Mouse (Mus musculus): ENCODE measurements around the gene Unk.
A peak's percentile ranks its signal among the peaks of the same experiment; 100 is the strongest.

GRCm38 (mm10) chr11:116096213-116097108 lies 66.3 kb downstream of the Unk start:
- TF ChIP-seq CTCF (IDR thresholded peaks at IDR 0.05; ENCODE audit: low read depth, low read length) (peak; percentile 64), TAL1 (conservative IDR thresholded peaks at IDR 0.05; ENCODE audit: low read depth, low read length) (no peak), GATA1 (IDR thresholded peaks at IDR 0.05; ENCODE audit: borderline replicate concordance, low read length) (no peak), GATA2 (IDR thresholded peaks at IDR 0.05; ENCODE audit: borderline replicate concordance, low read depth, low read length) (no peak)
